Mouse (Mus musculus) embryonic facial prominence, embryonic 10.5 days (tissue): ENCODE measurements around the gene Bloc1s1. TPM values are rescaled to one million over a fixed set of nuclear protein-coding genes. Genes with fewer than 3 reads are reported as not detected.
A peak's percentile ranks its signal among the peaks of the same experiment; 100 is the strongest.

Experiments used
- DNase-seq: peaks from one replicate; pipeline ENCODE4 v3.0.0-alpha.2; 2017; ENCODE audit warnings: low spot score
- H3K27ac ChIP-seq: fragments of 300-500 bp; sonication (generic); replicated peaks from 2 replicates; pipeline ENCODE4 v1.5.1; 2016; ENCODE audit warnings: mild to moderate bottlenecking
- H3K27me3 ChIP-seq: fragments of 300-500 bp; sonication (generic); replicated peaks from 2 replicates; pipeline ENCODE4 v1.6.1; 2016; ENCODE audit warnings: low read depth, mild to moderate bottlenecking; ENCODE audit not compliant: poor library complexity, severe bottlenecking
- H3K36me3 ChIP-seq: fragments of 300-500 bp; sonication (generic); replicated peaks from 2 replicates; pipeline ENCODE4 v1.6.1; 2016; ENCODE audit warnings: mild to moderate bottlenecking, moderate library complexity
- H3K4me1 ChIP-seq: fragments of 300-500 bp; sonication (generic); 2 replicates; pipeline ENCODE4 v1.6.1; 2016
- H3K4me3 ChIP-seq: fragments of 300-500 bp; sonication (generic); 2 replicates; pipeline ENCODE4 v1.5.1; 2016; ENCODE audit warnings: mild to moderate bottlenecking, moderate library complexity
- H3K9me3 ChIP-seq: fragments of 300-500 bp; sonication (generic); 2 replicates; pipeline ENCODE4 v1.6.1; 2016; ENCODE audit warnings: mild to moderate bottlenecking
- WGBS: fragments of 180-500 bp; shearing (Covaris S2); methylation state at CpG from one replicate; pipeline ENCODE4 v1.1.7; 2016; 5-methylcytosine and 5-hydroxymethylcytosine counted together
- polyA plus RNA-seq: library from polyadenylated mRNA; unstranded; fragments of >200 nt; fragmentation: Nextera tagmentation; extraction: Ambion mirVana; gene quantifications from 2 replicates; pipeline ENCODE4 v1.2.1, GENCODE M21; 2016

Gene Bloc1s1
- polyA plus RNA-seq, 1 experiment from 2014 or later, result 185 TPM

DNA sequence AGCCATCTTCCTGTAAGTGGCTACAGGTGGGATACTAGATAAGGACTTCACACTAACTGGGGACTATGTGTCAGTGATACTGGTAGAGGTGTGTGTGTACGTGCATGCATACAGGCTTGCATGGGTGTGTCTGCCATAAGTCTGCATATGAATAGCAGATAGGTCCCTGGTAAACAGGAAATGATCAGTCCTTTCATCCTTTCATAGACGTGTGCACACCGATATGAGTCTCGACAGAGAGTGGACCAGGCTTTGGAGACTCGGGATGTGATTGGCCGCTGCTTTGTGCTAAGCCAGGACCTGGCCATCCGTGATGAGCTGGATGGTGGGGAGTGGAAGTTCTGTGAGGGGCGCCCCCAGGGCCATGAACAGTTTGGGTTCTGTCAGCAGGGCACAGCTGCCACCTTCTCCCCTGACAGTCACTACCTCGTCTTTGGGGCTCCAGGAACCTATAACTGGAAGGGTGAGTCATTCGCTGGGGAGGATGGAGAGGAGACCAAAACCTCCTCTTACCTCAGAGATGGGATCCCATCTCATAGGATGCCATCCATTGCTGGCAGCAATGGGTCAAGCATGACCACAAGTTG is 16.7 kb upstream of the Bloc1s1 start:
- Histone ChIP-seq H3K9me3 (no peaks in the 10 kb centered on the region), H3K27me3 (peaks cover 23% of the 10 kb centered on the region), H3K36me3 (no peaks in the 10 kb centered on the region), H3K4me1 (no peaks in the 10 kb centered on the region), H3K27ac (no peak overlapping the region), H3K4me3 (no peak overlapping the region)
- 82% methylated on average over 10 of the region's 10 CpGs for WGBS
- DNase-seq, result no peak

DNA sequence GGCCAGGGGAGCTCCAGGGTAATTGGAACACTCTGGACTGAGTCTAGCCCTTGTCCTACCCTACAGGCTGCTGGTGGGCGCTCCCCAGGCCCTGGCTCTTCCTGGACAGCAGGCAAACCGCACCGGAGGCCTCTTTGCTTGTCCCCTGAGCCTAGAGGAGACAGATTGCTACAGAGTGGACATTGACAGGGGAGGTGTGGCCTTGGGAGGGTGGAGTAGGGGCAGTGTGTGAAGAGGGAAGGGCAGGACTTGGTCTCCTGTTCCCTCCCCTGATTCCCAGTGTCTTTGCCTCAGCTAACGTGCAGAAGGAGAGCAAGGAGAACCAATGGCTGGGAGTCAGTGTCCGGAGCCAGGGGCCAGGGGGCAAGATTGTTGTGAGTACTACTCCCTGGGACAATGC is 15.1 kb upstream of the Bloc1s1 start:
- WGBS, result 61% methylated on average over 5 of the region's 5 CpGs

DNA sequence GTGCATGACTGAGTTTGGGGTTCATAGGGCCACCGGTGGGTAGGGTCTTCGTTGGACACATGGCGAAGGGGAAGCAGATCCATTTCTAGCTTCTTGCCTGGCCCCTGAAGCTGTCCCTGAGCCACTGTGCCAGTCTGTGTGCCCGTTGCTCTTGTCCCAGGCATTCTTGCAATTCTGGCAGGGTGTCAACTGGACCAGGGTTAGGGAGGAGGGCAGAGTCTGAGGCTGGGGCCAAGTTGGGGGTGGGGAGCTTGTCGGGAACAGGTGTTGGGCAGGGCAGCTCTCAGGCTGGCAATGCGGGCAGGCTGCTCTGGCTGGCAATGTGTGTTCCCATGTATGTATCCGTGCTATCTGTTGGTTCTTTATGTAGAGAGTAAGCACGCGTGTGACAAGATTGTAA is 14.6 kb upstream of the Bloc1s1 start:
- no peak overlapping the region for H3K4me3 ChIP-seq
- H3K36me3 ChIP-seq, result no peaks in the 10 kb centered on the region
- H3K27me3 ChIP-seq, result peaks cover 44% of the 10 kb centered on the region
- H3K27ac ChIP-seq, result no peak overlapping the region
- no peaks in the 10 kb centered on the region for H3K9me3 ChIP-seq
- WGBS, result 84% methylated on average over 9 of the region's 9 CpGs
- DNase-seq, result no peak
- H3K4me1 ChIP-seq, result peaks cover 11% of the 10 kb centered on the region

More for the DNA sequence above, 15.1 kb upstream of the Bloc1s1 start:
- Histone ChIP-seq H3K4me3 (no peak overlapping the region), H3K36me3 (no peaks in the 10 kb centered on the region), H3K4me1 (peaks cover 6% of the 10 kb centered on the region), H3K27me3 (peaks cover 38% of the 10 kb centered on the region), H3K27ac (no peak overlapping the region), H3K9me3 (no peaks in the 10 kb centered on the region)
- no peak for DNase-seq

DNA sequence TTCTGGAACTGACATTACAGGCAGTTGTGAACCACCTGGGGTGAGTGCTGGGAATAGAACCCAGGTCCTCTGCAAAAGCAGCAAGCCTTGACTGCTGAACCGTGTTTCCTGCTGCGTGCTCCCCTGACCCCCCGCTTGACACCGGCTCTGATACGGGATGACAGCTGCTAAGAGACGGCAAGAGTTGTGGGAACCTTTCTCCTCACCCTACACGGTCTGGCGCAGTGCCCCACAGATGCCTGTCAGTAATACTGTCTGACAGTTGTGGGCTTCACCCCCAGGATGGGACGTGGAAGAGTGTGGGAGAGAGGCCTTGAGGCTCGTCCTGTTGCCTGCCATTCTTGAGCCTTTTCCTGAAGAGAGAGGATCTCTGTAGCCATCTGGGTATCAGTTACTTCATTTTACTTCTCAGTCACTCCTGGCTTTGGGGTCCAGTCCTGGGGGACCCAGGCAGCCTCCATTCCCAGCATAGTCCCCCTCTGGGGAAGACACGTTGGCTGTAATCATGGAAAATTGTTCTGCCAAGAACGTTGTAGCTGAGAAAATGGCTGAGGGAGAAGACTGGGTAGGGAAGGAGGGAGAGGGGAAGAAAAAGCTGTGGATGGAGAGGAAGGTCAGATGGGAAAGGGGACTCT is 14.0 kb upstream of the Bloc1s1 start:
- Histone ChIP-seq H3K36me3 (no peaks in the 10 kb centered on the region), H3K9me3 (no peaks in the 10 kb centered on the region), H3K4me1 (peaks cover 15% of the 10 kb centered on the region), H3K27ac (no peak overlapping the region), H3K27me3 (peaks cover 49% of the 10 kb centered on the region), H3K4me3 (no peak overlapping the region)
- 70% methylated on average over 12 of the region's 12 CpGs for WGBS
- no peak for DNase-seq

DNA sequence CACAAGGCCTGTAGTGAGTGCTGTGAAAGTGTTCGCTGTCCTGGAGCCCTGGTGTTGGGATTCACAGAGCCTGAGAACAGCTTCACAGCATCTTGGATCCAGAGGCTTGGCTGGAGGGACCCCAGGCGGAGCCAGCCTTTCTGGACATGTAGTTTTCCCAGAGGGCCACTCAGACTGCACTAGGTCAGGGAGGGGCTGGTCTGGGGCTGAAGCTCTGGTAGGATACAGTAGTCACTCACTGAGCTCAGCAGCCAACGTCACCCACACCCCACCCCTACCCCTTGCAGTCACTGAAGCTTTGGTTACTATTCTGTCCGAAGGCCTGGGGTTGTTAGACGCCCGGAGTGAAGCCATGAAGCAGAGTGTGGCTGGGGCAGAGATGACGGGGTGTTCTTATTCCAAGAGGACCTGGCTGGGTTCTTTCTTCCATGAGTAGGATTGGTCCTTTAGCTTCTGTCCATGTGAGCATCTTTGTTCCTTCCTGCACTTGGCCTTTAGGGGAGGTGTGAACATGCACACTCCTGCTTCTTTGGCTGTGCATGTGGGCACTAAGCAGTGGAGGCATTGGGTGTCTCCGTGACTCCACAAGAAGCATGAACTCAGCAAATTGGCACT is 12.1 kb upstream of the Bloc1s1 start:
- no peak for DNase-seq
- Histone ChIP-seq H3K9me3 (no peaks in the 10 kb centered on the region), H3K36me3 (no peaks in the 10 kb centered on the region), H3K4me1 (peaks cover 15% of the 10 kb centered on the region), H3K27ac (no peak overlapping the region), H3K27me3 (peaks cover 69% of the 10 kb centered on the region), H3K4me3 (no peak overlapping the region)
- WGBS, result 71% methylated on average over 8 of the region's 8 CpGs

DNA sequence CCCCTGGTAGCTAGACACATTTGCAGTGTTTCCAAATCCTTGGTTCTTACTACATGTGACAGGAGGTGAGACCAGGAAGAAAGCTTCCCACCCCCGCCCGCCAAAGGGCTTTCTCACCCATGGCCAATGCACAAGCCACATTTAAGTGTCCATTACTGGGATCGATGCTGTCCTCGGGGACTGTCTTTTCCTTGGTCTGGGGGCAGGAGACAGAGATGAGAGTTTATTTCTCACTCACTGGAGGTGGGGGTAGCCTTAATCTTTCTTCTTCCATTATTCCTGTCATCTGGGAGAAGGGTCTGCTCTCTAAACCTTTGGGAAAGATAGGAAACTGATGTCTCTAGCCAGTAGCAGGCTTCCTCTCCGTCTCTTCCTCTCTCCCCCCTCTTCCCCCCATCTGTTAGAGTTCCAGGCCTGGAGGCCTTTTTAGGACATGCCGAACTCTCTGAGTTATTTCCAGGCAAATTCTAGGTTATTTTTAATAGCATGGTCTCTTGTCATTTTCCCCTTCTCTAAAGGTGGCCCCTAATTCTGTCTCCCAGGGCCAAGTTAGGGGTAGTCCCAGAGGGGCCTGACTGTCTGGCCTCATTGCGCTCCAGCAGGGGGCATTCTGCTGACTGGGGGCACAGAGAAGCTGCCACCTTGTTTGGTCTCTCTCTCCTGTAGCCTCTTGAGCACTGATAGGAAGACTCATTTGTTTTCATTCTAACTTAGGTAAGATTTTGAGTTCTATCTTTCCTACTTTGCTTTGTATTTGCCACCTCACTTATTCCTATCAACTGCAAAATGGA is 11.4 kb upstream of the Bloc1s1 start:
- Histone ChIP-seq H3K27me3 (peaks cover 74% of the 10 kb centered on the region), H3K36me3 (no peaks in the 10 kb centered on the region), H3K27ac (no peak overlapping the region), H3K9me3 (no peaks in the 10 kb centered on the region), H3K4me3 (peak overlapping the region; percentile 58; the same call in 1 of the 2 replicates), H3K4me1 (peaks cover 15% of the 10 kb centered on the region)
- DNase-seq, result no peak
- 63% methylated on average over 7 of the region's 7 CpGs for WGBS

DNA sequence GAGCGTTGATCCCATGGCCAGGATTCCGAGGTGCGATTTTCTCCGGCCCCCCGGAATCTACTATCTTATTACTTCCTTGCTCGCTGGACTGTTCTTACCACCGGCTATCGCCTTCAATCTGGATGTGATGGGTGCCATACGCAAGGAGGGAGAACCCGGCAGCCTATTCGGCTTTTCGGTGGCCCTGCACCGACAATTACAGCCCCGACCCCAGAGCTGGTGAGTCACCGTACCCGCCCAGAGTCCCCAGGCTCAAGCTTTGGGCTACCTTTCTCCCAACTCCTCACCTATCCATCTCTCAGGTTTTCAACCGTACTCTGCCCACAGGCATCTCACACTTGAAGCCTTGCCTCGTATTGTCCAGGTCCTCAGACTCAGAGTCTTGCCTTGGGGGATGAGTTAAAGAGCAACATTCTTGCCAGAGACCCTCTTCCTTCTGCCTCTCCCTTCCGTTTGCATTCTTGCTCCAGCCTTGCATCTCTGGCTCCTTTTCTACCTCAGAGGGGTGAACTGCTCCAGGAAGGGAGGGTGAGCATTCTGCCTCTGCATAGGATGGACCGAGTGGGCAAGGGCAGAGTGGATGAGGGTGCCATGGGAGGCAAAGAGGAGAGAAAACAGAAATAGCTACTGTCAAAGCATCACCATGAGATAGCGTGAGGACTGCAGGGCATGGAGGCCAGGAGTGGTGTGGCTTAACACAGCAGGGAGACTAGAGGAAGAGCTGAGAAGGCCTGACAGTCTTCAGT is 10.3 kb upstream of the Bloc1s1 start:
- H3K4me3 ChIP-seq, result peak overlapping the region; percentile 58
- WGBS, result 2% methylated on average over 21 of the region's 21 CpGs
- no peaks in the 10 kb centered on the region for H3K9me3 ChIP-seq
- H3K4me1 ChIP-seq, result peaks cover 15% of the 10 kb centered on the region
- H3K27me3 ChIP-seq, result peaks cover 84% of the 10 kb centered on the region
- H3K36me3 ChIP-seq, result no peaks in the 10 kb centered on the region
- DNase-seq, result peak; percentile 32
- H3K27ac ChIP-seq, result no peak overlapping the region; the same call in 1 of the 2 replicates

DNA sequence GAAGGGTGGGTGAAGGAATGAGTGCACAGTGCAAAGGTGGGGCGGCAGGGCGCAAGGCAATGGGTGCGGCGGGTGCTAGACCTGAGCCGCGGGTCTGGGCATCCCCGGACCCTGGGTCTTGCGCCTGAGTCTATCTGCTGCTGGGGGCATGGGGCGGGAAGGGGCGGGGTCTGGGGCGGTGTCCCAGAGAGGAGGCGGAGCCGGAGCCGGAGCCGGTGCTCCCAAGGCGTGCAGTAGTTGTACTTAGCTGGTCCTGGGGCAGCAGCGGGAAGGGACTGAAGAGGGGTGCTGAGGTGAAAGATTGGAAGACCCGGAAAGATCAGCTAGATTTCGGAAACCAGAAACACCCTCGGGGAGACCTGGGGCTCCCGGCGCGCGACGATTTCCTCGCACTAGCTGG is 9.7 kb upstream of the Bloc1s1 start, which contains the start of gene Itga7:
Gene Itga7 (plus strand): TSS at position 245 of the 400 bp plus-strand sequence.
- under 1% methylated on average over 26 of the region's 26 CpGs for WGBS
- no peak within 1 kb of the TSS; the same call in 1 of the 2 replicates for H3K27ac ChIP-seq
- no peaks in the 10 kb centered on the region for H3K9me3 ChIP-seq
- peak; percentile 79 for DNase-seq
- peaks cover 15% of the 10 kb centered on the region for H3K4me1 ChIP-seq
- peak within 1 kb of the TSS; percentile 58 for H3K4me3 ChIP-seq
- peaks cover 90% of the 10 kb centered on the region for H3K27me3 ChIP-seq
- H3K36me3 ChIP-seq, result no peaks in the 10 kb centered on the region

DNA sequence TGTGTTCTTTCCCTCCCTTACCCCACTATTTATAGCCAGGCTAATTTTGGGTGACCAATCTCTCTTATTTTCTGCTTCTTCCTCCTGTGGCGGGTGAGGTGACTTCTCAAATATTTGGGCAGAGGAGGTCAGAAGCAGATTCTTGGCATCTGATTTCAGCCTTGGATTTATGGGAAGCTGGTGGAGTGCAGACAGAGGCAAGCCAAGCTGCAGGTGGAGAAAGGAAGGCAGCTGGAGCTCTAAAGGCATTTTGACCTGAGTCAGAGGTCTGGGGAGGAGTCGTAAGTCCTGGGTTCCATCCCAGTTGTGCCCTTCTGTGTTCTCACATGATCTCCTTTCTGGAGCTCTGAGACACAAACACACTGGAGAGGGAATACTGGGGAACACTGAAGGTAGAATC is 7.6 kb upstream of the Bloc1s1 start:
- peaks cover 88% of the 10 kb centered on the region for H3K27me3 ChIP-seq
- WGBS, result 70% methylated on average over 2 of the region's 2 CpGs
- H3K36me3 ChIP-seq, result no peaks in the 10 kb centered on the region
- H3K4me1 ChIP-seq, result peaks cover 15% of the 10 kb centered on the region
- H3K9me3 ChIP-seq, result no peaks in the 10 kb centered on the region
- H3K4me3 ChIP-seq, result no peak overlapping the region
- no peak for DNase-seq
- H3K27ac ChIP-seq, result no peak overlapping the region

DNA sequence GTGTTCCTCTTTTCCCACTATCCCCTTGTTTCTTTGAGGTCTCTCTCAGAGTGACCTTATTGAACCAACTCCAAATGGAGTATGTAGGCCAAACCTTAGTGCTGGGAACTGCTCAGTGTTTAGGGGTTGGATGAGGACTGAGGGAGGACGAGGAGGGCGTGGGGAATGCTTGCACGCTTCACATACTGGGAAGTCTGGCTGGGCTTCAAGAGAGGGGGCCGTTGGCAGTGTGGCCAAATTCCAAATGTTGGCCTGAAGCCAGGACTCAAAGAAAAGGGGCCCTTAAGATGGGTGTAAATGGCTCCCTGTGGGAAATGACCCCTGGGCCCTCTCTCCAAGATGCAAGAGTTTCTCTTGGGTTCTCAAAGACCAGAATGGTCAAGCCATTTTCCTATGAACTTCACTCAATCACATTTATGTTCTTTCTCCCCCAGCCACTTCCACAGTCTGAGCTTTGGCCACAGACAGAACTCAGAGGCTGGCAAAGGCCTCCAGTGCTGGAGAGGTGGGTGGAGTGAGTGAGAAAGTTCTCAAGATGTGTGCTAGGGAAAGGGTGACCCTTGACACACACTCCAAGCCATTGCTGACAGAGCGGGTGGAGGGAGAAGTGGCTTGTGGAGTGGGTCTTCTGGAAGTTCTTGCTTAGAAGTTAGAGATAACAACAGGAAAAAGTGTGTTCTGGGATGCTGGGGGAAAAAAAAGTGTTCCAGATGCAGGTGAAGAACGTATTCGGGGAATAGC is 6.0 kb upstream of the Bloc1s1 start:
- peaks cover 71% of the 10 kb centered on the region for H3K27me3 ChIP-seq
- no peaks in the 10 kb centered on the region for H3K9me3 ChIP-seq
- H3K4me1 ChIP-seq, result peaks cover 15% of the 10 kb centered on the region
- H3K36me3 ChIP-seq, result no peaks in the 10 kb centered on the region
- H3K4me3 ChIP-seq, result no peak overlapping the region
- DNase-seq, result no peak
- H3K27ac ChIP-seq, result no peak overlapping the region
- 78% methylated on average over 7 of the region's 7 CpGs for WGBS

DNA sequence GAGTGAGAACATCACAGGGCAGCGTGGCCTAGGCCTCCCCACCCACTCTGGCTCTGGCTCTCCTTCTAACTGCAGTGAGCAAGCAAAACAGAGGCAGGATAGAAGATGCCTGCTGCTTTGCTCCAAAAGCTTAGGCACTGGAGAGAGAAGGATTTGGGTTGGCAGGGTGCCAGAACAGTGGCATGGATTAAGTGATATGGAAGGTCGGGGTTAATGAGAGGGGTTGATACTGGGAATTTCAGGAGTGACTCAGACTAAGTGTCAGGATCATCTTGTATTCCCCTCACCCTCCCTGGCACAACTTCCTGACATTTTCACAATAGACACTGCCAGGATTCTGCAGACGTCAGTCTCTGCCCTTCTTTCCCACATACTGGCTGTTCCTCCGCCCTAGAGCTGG is 4.5 kb upstream of the Bloc1s1 start:
- Histone ChIP-seq H3K9me3 (no peaks in the 10 kb centered on the region), H3K36me3 (no peaks in the 10 kb centered on the region), H3K4me3 (no peak overlapping the region), H3K4me1 (peaks cover 12% of the 10 kb centered on the region), H3K27me3 (peaks cover 57% of the 10 kb centered on the region), H3K27ac (no peak overlapping the region)
- 34% methylated on average over 4 of the region's 4 CpGs for WGBS
- no peak for DNase-seq
